Mouse (Mus musculus) lung, adult 2 months (tissue): ENCODE measurements around the gene Dab2.

Source experiments
- CTCF ChIP-seq: fragments of 200-500 bp; IDR thresholded peaks from 2 replicates; pipeline ENCODE4 v1.5.1; 2011; ENCODE audit warnings: mild to moderate bottlenecking, low read length, control low read depth; ENCODE audit not compliant: insufficient read depth
- POLR2A ChIP-seq: fragments of 200-500 bp; IDR thresholded peaks from 2 replicates; pipeline ENCODE4 v1.6.1; 2011; ENCODE audit warnings: low read depth, mild to moderate bottlenecking, control low read depth, low read length, borderline replicate concordance; ENCODE audit errors: extremely low read depth

DNA sequence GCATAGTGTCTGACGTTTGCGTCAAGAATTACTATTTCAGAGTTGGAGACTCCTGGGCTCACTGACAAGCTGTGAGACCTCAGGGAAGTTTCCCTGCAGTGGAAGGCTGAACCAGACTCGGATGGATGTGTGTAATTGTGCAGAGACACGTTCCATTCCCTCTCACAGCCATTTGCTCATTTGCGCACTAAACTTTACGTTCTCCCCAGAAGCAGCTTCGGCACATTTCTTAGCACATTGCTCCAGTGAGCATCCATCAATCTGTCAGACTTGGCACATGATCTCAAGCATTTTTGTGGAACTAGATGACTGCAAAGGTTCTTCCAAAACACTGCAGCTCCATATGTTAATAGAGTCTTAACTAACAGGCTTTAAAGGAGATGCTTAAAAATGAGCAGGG lies 24.0 kb downstream of the Dab2 start:
- TF ChIP-seq CTCF (no peak), POLR2A (no peak)
